Mouse (Mus musculus) urinary bladder, postnatal 25 days (tissue): ENCODE results near the gene Klhl23.
"Not testable (repeated sequence)": the region's sequence is repeated elsewhere in the genome, so short reads cannot be mapped to it uniquely, and the experiment has no call there.

Experiments used
- DNase-seq: peaks from one replicate; pipeline ENCODE4 v3.0.0; 2022; ENCODE audit warnings: low spot score

Gene Klhl23

DNA sequence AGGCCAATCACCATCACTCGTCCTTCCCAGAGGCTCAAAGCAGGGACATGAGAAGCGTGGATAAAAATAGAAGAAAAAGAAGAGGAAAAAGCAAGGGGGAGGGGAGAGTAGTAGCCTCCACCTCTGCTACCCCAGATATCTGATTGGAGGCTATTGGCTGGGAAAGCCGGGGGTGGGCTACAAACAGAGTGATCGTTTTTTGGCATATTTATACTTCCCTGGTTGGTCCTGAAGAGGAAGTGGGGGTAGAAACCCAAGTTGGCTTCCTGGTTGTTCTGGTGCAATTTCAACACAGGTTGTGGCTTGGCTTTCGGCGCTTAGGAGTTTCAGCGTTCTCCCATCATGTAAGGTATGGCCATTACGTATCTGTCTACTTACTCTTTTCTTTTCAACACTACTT lies at the start of gene Klhl23:
Gene Klhl23, plus strand, starts transcription at position 234 of the 400 bp plus-strand sequence.
- no peak for DNase-seq

DNA sequence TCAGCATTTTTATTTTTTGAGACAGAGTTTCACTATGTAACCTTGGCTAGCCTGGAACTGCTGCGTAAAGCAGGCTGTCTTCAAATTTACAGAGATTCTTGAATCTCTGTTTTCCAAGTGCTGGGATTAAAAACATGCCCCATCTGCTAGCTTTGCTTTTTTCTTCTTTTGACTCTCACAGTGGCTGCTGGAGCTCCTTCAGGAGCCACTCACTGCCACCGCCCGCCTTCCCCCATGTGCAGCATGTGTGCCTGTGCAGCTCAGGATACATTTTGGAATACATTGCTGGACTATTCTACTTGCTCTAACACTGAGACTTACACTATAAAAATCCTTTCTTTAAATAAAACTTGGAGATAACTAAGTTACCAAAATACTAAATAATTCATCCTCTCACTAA lies 48.4 kb upstream of the Klhl23 start:
- no peak for DNase-seq

DNA sequence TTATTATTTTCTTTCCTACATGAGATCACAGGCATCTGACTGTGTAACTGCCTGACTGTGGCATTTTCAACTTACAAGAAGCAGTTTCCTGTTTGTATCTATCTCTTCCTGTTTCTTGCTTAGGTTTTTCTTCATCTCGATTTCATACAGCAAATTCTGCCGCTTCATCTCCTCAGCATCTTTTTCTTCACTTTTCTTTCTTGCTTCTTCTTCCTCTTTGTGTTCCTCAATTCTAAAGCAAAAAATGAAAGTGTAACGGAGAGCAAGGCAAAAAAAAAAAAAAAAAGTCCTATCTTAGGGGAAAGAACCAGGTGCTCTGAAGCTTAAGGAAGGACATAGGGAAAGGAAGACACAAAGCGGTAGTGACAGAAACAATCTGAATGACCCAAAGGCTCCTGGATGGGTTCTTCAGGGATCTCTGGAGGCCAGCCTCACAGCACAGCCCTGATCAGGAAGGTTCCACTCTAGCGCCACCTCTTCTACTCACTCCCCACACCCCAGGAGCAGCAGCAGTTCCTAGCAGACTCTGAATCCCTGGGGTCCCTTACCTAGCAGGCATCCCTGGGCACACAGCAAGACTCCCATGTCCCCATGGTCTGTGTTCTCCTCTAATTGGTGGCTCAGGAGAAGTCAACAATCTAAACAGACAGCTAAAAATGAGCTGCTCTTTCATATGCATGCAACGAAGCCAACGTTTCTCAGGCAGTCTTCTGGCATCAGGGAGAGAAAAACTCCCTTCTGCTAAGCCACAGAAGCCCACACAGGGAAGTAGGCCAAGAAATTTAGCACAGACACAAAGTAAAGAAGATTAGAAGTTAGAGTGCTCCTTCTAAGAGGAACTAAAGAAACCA lies 43.5 kb upstream of the Klhl23 start:
- no peak for DNase-seq

DNA sequence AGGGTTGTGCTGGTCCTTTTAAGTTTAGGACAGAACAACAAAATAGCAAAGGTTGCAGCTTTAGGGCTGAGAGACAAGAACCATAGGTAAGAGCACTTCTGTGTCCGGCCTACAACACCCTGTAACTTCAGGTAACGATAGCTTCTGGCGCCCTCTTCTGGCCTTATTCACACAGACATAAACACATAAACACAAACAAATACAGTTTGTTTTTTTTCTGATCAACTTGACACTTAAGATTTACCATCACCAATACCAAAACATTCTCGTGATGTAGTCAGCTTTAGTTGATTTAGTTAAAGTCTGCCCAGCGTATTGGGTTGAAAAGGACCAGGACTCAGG lies 42.9 kb upstream of the Klhl23 start:
- DNase-seq, result no peak

DNA sequence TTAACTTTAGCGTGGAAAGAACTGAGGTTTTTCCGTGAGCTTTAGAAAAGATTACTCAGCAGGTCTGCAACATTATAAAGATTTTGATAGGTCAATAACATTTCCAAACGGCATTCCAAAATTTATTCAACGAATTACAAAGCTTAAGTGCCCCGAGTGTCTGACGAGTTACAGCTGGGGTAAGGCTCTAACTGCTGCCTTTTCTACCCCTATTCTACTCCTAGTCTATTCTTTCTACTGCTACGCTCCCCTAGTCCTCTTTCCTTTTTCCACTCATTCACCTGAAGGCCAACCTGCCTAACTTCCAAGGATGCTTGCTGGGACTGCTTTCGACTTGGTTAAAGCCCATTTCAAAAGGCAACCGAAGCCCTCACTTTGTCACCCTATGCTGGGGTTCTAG lies 32.8 kb upstream of the Klhl23 start:
- DNase-seq, result no peak

DNA sequence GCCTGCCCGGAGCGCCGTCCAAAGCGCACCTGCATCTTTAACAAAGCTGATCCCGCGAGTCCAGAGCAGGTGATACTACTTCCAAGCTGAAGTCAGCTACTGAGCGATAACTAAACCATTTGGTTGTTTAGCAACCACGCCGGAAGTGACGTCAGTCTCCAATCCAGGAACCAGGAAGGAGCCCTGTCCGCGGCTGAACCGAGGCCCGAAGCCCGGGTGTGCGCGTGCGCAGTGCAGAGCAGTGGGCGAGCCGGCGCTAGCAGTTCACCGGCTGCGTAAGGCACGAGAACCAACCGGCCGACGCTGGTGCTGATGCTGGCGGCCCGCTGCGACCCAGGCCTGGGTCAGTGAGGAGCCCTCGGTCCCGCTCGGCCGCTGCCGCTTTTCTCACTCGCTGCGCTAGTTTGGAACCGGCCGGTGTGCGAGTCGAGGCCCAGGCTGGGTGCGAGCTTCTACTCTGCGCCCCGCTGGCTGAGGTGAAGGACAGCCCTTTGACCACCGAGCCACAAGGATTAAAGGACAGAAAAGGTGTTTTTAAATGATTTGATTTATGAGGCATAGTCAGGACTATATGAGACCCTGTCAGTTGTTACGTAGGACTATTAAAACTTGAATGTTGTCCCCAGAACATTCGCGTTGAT lies 32.2 kb upstream of the Klhl23 start, which contains the start of the genes Ccdc173 and Phospho2:
Gene Ccdc173, minus strand, starts transcription at position 147 of the 641 bp plus-strand sequence.
Gene Phospho2, plus strand, starts transcription at position 195 of the 641 bp plus-strand sequence.
- DNase-seq, result peak; percentile 99

DNA sequence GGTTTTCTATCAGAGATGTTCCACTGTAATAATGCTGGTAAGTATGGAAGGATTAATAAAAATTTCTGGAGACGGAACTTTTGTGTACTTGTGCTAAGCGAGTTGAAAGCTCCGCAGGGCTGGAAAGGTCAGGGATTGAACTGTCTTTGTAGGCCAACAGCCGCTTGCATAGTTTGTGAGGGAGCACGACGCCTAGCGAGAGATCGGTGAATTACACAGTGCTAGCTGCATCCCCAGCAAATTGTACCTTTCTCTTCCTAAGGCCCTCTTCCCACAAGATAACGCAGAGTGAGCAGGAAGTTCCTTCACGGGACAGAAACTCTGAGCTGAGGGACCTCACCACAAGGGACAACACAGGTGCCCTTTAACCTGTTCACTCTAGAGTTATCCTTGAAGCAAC lies 31.5 kb upstream of the Klhl23 start:
- DNase-seq, result peak; percentile 80

DNA sequence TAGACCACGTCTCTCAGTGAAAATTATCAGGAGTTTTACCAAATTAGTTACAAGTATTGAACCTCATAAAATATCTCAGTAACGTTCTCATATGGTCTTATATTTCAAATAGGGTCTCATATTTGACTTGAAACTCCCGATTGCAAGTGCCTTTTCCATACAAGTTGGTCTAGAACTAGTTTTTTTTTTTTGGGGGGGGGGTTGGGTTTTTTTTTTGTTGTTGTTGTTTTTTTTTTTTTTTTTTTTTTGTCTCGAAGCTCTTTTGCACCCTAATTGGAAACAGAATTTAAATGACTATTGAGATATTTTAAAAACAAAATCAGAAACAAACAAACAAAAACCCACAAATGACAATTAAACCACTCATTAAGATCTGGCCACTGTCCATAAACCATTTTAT lies 31.0 kb upstream of the Klhl23 start:
- no peak for DNase-seq

DNA sequence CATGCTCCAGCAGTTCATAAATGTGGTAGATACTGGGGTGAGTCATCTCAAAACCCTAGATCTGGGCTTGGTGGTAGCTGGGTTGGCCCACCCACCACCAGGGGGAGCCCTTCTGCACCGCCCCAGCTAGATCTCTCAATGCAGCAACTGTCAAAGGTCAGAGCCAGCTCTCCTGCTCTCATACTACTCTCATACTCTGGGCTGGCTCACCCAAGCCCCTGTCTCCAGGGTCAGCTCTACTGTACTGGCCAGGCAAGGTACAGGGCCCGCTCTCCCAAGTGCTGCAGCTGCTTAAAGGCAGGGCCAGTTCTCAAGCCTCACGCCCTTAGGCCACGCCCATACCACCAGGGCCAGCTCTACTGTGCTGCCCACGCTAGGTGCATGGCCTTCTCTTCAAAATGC lies 18.8 kb upstream of the Klhl23 start:
- DNase-seq, result peak; percentile 74

DNA sequence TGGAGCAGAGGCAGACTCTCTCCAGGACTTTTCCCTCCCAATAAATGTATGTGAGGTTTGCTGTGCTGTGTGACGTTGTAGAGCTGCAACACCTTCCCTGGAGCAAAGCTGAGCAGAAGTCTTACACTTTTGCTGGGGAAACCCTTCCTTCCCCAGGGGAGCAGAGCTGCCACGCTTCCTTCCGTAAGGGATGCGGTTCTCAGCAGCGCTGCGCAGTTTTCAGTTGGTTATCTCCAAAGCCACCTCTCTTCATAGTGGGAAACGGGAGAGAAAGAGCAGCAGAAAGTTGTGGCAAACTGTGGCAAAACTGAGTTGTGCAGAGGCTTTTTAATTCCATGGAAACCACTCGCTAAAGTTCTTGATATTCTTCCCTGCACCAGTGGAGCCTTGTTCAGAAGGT lies 18.0 kb upstream of the Klhl23 start:
- no peak for DNase-seq

DNA sequence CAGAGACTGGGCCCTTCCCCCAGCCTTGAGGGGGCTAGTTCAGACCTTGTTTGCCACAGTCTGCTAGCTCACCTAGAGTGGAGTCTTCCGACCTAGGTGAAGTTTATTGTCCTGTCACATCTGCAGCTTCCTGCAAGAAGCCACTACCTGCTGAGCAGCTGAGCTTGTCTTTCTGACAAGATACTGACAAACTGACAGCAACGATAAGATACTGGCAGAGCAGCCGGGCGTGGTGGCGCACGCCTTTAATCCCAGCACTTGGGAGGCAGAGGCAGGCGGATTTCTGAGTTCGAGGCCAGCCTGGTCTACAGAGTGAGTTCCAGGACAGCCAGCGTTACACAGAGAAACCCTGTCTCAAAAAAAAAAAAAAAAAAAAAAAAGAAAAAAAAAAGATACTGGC lies 17.1 kb upstream of the Klhl23 start:
- DNase-seq, result not testable (repeated sequence)

DNA sequence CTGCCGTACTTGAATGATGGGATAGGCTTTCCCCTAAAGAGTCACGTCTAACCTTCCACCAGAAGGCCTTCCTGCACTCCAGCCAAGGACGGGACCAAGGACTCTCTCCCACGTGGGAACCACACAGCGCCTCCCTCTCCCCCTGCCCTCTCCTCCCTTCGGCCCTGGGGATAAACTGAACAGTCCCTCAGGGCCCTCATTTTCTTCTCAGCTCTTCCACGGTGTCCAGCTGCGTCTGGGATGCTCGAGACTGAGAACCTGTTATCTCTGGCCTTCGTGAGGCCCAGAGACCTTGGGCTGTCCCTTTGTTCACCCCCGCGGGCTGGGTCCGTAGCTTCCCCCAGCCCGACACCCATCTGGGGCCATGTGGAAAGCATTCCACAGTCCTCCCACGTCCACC lies 11.6 kb upstream of the Klhl23 start:
- no peak for DNase-seq

DNA sequence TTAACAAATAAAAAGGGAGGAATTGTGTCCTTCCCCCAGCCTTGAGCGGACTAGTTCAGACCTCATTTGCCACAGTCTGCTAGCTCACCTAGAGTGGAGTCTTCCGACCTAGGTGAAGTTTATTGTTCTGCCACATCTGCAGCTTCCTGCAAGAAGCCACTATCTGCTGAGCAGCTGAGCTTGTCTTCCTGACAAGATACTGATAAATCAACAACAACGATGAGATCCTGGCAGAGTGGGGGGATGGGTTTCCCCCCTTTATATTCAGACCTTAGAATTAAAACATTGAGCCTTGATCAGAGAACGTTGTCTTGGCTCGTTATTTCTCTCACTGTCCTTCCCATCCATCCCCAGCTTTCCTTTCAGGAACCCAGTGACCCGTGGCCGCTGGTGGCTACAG lies 10.4 kb upstream of the Klhl23 start:
- not testable (repeated sequence) for DNase-seq

DNA sequence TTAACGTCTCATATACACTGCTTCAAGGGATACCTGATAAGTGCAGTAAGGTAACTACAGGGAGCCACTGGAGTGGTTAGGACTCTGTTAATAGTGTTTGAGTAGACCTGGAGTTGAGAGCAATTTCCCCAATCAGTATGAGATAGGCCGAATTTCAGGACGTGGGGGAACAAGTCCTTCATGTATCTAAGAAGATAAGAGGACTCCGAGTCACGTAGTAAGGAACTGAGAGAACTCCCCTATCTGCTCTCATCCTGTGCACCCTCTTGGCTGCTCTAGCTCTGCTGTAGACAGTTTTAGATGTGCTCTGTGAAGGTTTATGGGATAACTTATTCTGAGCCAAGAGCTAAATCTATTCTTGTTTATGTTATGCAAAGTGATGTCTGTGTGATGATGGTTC lies 5.2 kb upstream of the Klhl23 start:
- no peak for DNase-seq

DNA sequence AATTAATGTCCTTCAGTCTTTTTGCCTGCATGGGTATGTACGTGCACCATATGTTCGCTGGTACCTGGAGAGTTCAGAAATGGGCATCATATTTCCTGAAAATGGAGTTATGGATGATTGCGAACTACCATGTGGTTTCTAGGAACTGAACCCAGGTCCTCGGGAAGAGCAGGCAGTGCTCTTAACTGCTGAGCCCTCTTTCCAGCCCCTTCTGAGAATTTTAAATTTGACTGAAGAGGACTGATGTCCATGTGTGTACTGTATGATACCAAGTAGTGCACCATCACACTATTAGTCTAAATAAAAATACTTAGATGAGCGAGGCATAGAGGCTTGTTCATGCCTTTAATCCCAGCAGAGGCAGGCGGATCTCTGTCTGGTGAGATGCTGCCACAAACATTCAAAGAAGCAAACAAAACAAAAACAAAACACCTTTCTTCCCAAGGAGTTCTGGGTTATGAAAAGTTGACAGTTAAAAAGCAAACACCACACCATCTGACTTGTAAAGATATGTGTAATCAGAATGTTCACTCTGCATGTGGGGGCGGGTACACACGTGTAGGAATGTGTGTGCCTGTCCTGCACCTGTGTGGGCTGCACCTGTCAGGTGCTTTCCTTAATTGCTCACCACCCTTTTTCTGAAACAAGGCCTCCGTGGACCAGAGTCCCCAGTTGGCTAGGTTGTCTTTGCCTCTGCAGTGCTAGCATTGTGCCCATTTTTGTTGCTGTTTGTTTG lies 3.2 kb upstream of the Klhl23 start:
- DNase-seq, result no peak

DNA sequence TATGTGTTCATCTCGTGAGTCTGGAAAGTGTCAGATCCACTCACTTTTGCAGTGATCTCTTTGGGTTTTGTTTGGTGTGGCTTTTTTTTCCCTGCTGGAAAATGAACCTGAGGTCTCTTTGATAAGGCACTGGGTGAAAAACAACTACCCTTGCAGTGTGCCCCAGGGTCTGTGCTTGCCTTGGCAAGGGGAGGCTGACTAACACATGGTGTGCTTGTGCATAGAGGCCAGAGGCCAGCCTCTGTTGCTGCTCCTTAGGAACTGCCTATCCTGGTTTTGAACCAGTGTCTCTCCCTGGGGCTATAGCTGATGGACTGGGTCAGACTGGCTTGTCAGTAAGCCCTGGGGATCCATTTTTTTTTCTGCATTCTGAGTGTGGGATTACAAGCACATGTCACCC lies 1.5 kb upstream of the Klhl23 start:
- no peak for DNase-seq

DNA sequence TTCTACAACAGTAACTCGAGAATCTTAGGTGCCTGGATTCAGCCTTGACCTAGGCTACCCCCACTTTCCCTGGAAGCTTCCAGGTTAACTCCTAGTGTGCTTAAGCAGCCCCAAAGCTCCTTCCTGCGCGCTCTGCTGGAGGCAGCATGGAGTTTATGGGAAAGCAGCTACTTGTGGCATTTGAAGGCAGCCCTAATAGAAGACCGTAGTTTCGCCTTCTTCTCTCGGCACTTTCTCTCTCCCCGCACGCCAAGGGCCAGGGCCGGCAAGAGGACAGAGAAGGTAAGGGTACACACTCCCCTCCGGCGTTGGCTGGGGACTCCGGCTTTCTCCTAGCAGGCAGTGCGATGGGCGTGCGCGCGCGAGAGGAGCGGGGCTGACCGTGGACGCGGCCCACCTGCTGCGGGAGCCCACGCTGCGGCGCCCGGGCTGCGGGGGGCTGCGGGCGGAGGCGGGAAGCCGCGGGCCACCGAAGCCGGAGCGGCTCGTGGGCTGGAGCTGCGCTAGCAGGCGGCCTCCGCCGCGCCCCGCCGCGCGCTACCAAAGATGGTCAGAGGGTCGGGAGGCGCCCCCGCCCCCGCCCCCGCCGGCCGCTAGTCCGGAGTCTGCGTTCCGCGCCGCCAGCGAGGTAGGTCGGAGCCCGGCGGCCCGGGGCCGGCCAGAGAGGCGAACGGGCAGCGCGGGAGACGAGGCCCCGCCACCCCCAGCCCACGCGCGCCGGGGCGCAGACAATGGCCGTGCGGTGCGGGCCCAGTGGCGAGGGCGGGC lies 801 bp downstream of the Klhl23 start:
- peak; percentile 38 for DNase-seq

DNA sequence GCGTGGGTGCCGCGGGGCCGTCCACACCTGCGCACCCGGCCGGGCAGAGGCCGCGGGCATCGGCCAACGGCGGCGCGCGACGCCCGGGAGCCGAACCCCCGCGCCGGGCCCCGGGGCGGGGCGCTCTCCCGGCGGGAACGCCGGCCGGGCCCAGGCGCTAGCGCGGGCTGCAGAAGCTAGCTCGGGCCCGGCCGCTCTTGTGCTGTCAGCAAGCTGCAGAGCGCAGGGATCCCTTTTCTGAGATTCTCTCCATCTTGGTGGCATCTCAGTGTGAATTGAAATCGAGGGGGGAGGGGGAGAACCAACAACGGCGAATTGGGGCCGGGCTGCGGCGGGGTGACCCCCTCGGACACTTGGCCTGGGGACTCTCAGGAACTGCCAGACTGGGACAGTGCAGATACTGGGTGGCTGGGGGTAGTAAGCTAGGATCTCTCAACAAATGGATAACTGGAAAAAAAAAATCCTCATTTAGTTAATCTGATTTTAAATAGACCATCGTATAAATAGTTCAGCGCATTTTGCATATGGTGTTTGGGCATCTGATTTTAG lies 1.5 kb downstream of the Klhl23 start:
- DNase-seq, result peak; percentile 38

DNA sequence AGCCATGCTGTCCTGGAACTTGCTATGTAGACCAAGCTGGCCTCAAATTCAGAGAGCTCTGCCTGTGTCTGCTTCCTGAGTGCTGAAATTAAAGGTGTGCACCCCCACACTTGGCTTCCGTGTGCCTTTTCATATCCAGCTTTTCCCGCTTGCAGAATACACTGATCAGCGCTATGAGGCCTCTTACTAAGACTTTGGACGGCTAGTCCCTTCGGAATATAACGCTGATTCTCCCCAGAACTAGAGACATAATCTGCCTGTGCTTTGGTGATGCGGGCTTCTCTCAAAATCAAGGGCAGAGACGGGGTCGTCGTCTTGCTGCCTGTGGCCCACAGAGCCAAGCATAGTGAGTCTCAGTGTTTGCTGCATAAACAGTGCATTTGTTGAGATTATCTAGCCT lies 4.2 kb downstream of the Klhl23 start:
- DNase-seq, result no peak

DNA sequence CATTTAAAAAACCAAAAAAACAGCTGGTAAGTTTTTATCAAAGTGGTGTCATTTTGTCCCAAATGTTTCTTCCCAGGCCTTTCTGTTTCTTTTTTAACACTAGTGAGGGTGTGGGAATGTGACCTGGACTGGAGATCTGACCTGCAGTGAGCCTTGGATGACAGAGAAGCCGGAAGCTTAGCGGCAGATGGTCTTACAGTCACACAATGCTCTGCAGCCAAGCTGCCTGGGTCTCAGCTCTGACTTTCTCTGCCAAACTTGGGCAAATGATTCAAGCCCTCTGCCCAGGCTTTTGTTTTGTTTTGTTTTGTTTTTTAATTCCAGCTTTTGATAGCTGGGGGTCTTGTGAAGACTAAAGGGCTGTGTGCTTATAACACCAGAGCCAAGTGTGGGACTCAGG lies 4.6 kb downstream of the Klhl23 start:
- DNase-seq, result no peak

DNA sequence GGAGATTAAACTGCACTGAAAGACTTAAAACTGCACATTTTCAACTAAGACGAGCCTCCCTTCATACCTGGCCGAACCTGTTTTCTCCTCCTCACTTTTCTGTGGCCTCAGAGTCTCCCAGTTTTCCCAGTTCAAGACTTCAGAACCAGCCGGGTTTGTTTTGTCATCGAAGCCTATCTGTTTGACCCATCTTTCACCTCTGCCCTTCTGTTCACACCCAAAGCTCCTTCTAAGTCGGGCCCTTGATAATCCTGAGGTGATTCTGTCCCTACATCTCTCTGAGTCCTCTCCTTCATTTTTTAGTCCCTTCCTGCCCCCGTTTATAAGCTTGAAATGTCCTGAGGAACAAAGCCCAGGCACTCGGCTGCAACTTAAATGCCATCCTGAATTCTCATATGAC lies 6.3 kb downstream of the Klhl23 start:
- DNase-seq, result no peak

DNA sequence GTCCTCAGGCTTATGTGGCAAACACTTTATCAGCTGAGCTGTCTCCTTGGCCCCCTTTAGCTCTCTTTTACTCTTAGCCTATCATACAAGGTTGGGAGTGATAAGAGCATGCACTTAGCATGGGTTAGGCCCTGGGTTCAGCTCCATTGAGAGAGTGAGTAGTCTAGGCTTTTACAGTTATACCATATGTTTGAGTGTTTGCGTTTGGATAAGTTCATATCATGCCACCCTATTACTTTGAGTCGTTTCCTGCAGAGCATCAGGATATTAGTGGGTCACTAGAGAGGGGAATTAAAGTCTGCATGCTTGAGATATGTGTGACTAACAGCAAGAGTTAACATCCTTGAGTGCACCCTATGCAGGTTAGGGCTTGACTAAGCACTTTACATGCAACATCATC lies 7.9 kb downstream of the Klhl23 start:
- no peak for DNase-seq
